Mouse (Mus musculus) CD4-positive naive resting alpha-beta T cell, adult 76 days (primary cell): ENCODE data around the gene Jazf1. TPM values are rescaled to one million over a fixed set of nuclear protein-coding genes. Genes with fewer than 3 reads are reported as not detected.

ENCODE experiments used
- total RNA-seq: library from RNA; stranded (reverse); gene quantifications from one replicate; pipeline ENCODE4 v1.2.4, GENCODE M21; 2023

Gene Jazf1
- total RNA-seq: 2.4 TPM

GRCm38 (mm10) chr6:53067989-53068874 lies at the start of gene Jazf1:
Gene Jazf1 (minus strand): TSS chr6:53068631.

Other genes with a start within 250 kb of the Jazf1 start
- 0.79 TPM for gene Creb5, start 218.6 kb upstream of the Jazf1 start, total RNA-seq